Mouse (Mus musculus): ENCODE results near the gene Cmtr2. TPM values are rescaled to one million over a fixed set of nuclear protein-coding genes. Genes with fewer than 3 reads are reported as not detected.
A peak's percentile ranks its signal among the peaks of the same experiment; 100 is the strongest.

Gene Cmtr2
- 8.8 and 10.4 TPM in 2 replicates for polyA plus RNA-seq (2015; fragmentation: Nextera tagmentation; extraction: Ambion mirVana)

DNA sequence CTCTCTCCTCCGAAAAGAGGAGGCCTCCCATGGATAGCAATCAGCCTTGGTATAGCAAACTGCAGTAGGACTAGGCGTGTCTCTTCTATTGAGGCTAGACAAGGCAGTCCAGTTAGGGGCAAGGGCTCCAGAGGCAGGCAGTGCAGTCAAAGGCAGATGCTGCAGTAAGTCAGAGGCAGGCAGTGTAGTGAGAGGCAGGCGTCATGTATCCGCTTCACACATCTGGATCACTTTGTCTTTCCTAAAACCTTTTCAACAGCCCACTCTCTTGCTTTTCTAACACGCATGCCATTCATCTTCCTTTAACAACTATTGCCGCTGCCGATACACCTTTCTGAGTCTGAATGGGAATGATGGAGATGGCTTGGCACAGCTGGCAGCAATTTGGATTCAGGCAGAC is at the start of gene Cmtr2:
Gene Cmtr2, plus strand, starts transcription at position 301 of the 400 bp plus-strand sequence.
- H3K4me3 ChIP-seq (ENCODE audit: low read length) = no peak within 1 kb of the TSS
- no peak within 1 kb of the TSS for H3K4me2 ChIP-seq (ENCODE audit: low read length)
- H3K36me3 ChIP-seq (ENCODE audit: control insufficient read depth, insufficient read depth, low read length) = no peaks in the 10 kb centered on the region
- WGBS = 74% methylated on average over 7 of the region's 7 CpGs
- H3K9me3 ChIP-seq (ENCODE audit: control insufficient read depth, low read length) = no peaks in the 10 kb centered on the region
- H3K27ac ChIP-seq (ENCODE audit: low read depth, low read length) = no peak within 1 kb of the TSS
- no peaks in the 10 kb centered on the region for H3K27me3 ChIP-seq (replicated peaks; ENCODE audit: control insufficient read depth, insufficient read depth, low read length)
- no peak within 1 kb of the TSS for H3K9ac ChIP-seq (ENCODE audit: low read depth, low read length)
- ATAC-seq = no peak
- peaks cover 12% of the 10 kb centered on the region for H3K4me1 ChIP-seq (ENCODE audit: control insufficient read depth, insufficient read depth, low read depth, low read length)

DNA sequence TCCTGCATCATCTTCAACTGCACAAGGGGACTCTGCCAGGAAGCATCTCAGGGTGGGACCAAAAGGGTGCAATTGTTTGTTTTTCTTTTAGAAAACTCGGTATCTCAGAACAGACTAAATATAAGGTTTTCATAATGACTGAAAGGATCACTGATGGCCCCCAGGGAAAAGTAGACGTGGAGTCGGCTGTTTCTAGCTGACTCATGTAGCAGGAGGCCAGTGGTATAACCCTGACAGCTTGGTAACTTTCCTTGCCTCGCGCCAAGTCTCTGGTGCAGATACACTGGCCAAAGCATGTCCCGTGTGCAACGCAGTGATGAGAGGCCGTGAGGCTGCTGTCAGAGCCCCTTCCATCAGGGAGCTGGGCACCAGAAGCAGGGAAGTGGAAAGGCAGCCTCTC is 49.2 kb upstream of the Cmtr2 start:
- no peak for ATAC-seq
- 74% methylated on average over 8 of the region's 8 CpGs for WGBS
- no peak overlapping the region for H3K4me2 ChIP-seq (ENCODE audit: low read length)
- no peaks in the 10 kb centered on the region for H3K36me3 ChIP-seq (ENCODE audit: control insufficient read depth, insufficient read depth, low read length)
- H3K27me3 ChIP-seq (replicated peaks; ENCODE audit: control insufficient read depth, insufficient read depth, low read length) = peaks cover 6% of the 10 kb centered on the region
- H3K4me1 ChIP-seq (ENCODE audit: control insufficient read depth, insufficient read depth, low read depth, low read length) = peaks cover 5% of the 10 kb centered on the region
- H3K9ac ChIP-seq (ENCODE audit: low read depth, low read length) = no peak overlapping the region
- no peak overlapping the region for H3K4me3 ChIP-seq (ENCODE audit: low read length)
- H3K27ac ChIP-seq (ENCODE audit: low read depth, low read length) = no peak overlapping the region
- H3K9me3 ChIP-seq (ENCODE audit: control insufficient read depth, low read length) = no peaks in the 10 kb centered on the region

DNA sequence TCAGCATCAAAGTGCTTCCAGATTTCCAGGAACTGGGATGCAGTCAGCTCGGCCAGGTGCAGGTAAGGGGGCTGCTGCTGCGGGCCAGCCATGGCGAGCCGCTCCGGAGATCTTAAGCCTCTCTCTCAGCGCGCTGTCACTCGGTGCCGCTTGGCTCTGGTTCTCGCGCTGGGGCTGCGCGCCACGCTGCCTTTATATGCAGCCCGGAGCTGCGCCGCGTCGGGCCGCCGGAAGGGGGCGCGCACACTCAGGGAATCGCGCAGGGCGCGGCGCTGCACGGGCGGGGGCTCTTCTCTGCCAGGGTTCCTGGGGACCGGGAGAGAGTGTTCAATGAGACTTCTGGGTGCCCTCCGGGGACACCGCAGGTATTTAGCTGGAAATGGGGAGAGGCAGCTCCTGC is 47.4 kb upstream of the Cmtr2 start, which contains the start of gene Calb2:
Gene Calb2, minus strand, starts transcription at position 165 of the 400 bp plus-strand sequence.
- Histone ChIP-seq H3K9me3 (ENCODE audit: control insufficient read depth, low read length) (no peaks in the 10 kb centered on the region), H3K9ac (ENCODE audit: low read depth, low read length) (peak within 1 kb of the TSS; percentile 56), H3K27me3 (replicated peaks; ENCODE audit: control insufficient read depth, insufficient read depth, low read length) (peaks cover 6% of the 10 kb centered on the region), H3K27ac (ENCODE audit: low read depth, low read length) (no peak within 1 kb of the TSS), H3K4me1 (ENCODE audit: control insufficient read depth, insufficient read depth, low read depth, low read length) (peaks cover 5% of the 10 kb centered on the region), H3K4me2 (ENCODE audit: low read length) (peak within 1 kb of the TSS; percentile 63), H3K4me3 (ENCODE audit: low read length) (peak within 1 kb of the TSS; percentile 34), H3K36me3 (ENCODE audit: control insufficient read depth, insufficient read depth, low read length) (no peaks in the 10 kb centered on the region)
- WGBS = 1% methylated on average over 32 of the region's 33 CpGs
- peak; percentile 91 for ATAC-seq

DNA sequence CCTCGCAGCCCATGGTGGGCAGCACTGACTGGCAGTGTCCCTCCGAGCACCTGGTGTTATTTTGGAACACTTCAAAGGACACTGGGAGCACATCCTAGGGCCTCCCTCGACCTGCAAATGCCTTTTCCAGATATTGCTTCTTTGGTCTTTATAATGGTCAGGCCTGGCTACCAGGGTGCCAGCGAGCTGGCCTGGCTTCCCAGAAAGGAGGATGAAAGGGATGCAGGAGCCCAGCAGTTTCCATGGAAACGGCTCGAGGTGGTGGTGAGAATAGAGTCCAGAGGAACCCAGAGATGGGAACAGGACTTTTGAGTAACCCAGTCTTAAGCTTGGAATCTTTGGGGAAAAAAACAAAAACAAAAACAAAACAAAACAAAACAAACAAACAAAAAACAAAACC is 43.3 kb upstream of the Cmtr2 start:
- Histone ChIP-seq H3K4me1 (ENCODE audit: control insufficient read depth, insufficient read depth, low read depth, low read length) (peaks cover 6% of the 10 kb centered on the region), H3K36me3 (ENCODE audit: control insufficient read depth, insufficient read depth, low read length) (no peaks in the 10 kb centered on the region), H3K9ac (ENCODE audit: low read depth, low read length) (no peak overlapping the region), H3K9me3 (ENCODE audit: control insufficient read depth, low read length) (no peaks in the 10 kb centered on the region), H3K4me2 (ENCODE audit: low read length) (no peak overlapping the region), H3K27me3 (replicated peaks; ENCODE audit: control insufficient read depth, insufficient read depth, low read length) (peaks cover 8% of the 10 kb centered on the region), H3K27ac (ENCODE audit: low read depth, low read length) (no peak overlapping the region), H3K4me3 (ENCODE audit: low read length) (no peak overlapping the region)
- no peak for ATAC-seq
- 46% methylated on average over 6 of the region's 6 CpGs for WGBS

DNA sequence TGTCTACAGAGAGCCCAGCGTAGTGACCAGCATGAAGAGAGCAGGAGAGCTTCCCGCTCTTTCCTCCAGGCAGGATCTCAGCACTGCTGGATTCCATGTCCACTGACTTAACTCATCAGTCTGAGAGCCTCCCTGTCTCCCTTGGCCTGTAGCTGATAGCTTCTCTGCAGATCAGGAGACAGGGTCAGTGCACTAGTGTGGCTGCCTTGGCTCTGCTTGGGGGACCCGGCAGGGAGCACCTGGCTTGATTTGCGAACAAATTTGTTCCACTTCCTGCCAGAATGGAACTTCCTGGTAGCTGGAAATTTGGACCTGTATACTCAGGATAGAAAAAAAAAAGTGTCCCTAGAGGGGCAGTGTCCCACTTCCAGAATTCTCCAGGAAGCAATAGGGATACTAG is 40.6 kb upstream of the Cmtr2 start:
- Histone ChIP-seq H3K9me3 (ENCODE audit: control insufficient read depth, low read length) (no peaks in the 10 kb centered on the region), H3K4me1 (ENCODE audit: control insufficient read depth, insufficient read depth, low read depth, low read length) (peaks cover 8% of the 10 kb centered on the region), H3K36me3 (ENCODE audit: control insufficient read depth, insufficient read depth, low read length) (no peaks in the 10 kb centered on the region), H3K4me2 (ENCODE audit: low read length) (no peak overlapping the region), H3K9ac (ENCODE audit: low read depth, low read length) (no peak overlapping the region), H3K27ac (ENCODE audit: low read depth, low read length) (no peak overlapping the region), H3K27me3 (replicated peaks; ENCODE audit: control insufficient read depth, insufficient read depth, low read length) (0 out of 2 replicates have a peak, but pooled peaks cover 2% of the 10 kb centered on the region), H3K4me3 (ENCODE audit: low read length) (no peak overlapping the region)
- ATAC-seq = no peak
- WGBS = 86% methylated on average over 4 of the region's 4 CpGs

DNA sequence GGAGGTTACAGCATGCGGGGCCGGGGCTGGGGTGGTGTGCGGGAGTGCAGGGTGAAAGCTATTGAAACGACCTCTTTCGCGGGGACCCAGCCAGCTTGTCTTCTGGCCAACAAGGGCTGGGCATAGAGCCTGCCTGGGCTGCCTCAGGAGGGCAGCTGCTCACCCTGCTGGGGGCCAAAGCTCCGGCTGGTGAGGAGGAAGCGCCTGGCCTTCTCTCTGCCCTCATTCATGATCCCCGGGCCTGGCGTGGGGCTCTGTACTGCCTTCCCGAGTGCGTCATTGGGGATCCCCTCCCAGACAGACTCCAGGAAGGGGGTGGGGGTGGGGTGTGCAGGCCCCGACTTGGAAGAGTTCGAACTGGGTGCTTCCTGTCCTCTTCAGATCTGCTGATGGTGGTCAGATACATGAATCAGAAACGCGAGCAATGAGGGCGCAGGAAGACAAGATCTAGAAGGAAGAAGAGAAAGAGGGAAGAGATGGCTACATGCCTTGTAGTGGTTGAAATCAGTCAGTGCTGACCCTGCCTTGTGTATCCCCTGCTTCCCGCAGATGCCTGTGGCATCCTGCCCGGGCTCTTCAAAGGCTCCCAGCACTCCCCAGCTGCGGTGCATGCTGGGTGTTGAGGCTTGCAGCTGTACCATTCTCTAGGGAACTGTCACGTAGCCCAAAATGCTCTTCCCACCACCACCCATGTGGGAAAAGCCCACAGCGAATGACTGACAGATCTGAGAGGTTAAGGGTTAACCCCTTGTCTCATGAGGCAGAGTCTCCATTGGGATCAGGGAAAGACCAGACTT is 37.9 kb upstream of the Cmtr2 start:
- Histone ChIP-seq H3K27ac (ENCODE audit: low read depth, low read length) (peak overlapping the region; percentile 61; the same call in 1 of the 2 replicates), H3K9ac (ENCODE audit: low read depth, low read length) (no peak overlapping the region)
- WGBS = 25% methylated on average over 22 of the region's 22 CpGs

DNA sequence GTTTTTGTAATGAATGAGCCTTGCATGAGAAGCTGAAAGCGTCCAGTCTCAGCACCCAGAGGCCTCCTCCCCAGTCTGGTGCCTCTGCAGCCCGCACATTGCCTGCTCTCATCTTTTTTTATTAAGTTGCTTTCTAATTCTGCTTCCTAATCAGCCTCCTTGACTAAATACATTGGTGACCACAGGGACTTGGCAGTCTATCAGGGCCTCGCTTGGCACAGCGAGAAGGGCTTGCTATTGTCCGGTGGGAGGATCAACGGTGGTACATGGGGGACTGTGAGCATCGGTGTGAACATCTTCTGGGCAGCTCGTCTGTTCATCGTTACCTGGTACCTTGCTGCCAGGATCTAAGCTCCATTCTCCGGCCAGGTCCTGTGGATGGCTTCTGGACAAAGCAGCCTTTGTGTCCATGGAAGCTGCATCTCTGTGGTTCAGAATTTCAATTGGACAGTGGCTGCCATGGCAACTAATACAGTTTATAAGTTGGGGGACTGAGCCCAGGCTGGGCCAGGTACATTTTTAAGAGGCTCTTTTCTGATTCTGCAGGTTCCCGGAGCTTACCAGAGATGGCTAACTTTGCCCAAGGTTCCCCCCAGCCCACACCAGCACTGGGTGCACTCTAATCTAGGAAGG is 32.6 kb upstream of the Cmtr2 start:
- 44% methylated on average over 11 of the region's 11 CpGs for WGBS
- peaks cover 13% of the 10 kb centered on the region; the same call in 1 of the 2 replicates for H3K4me1 ChIP-seq (ENCODE audit: control insufficient read depth, insufficient read depth, low read depth, low read length)
- peak; percentile 79 for ATAC-seq
- H3K4me2 ChIP-seq (ENCODE audit: low read length) = no peak overlapping the region
- H3K9ac ChIP-seq (ENCODE audit: low read depth, low read length) = 0 out of 2 replicates have a peak overlapping the region, but pooled peaks have one; percentile 4
- H3K9me3 ChIP-seq (ENCODE audit: control insufficient read depth, low read length) = no peaks in the 10 kb centered on the region
- no peaks in the 10 kb centered on the region for H3K36me3 ChIP-seq (ENCODE audit: control insufficient read depth, insufficient read depth, low read length)
- no peak overlapping the region for H3K4me3 ChIP-seq (ENCODE audit: low read length)
- H3K27ac ChIP-seq (ENCODE audit: low read depth, low read length) = peak overlapping the region; percentile 51
- H3K27me3 ChIP-seq (replicated peaks; ENCODE audit: control insufficient read depth, insufficient read depth, low read length) = no peaks in the 10 kb centered on the region

More for the DNA sequence above, 37.9 kb upstream of the Cmtr2 start:
- H3K9me3 ChIP-seq (ENCODE audit: control insufficient read depth, low read length) = no peaks in the 10 kb centered on the region
- H3K27me3 ChIP-seq (replicated peaks; ENCODE audit: control insufficient read depth, insufficient read depth, low read length) = 0 out of 2 replicates have a peak, but pooled peaks cover 2% of the 10 kb centered on the region
- ATAC-seq = peak; percentile 75
- H3K4me3 ChIP-seq (ENCODE audit: low read length) = no peak overlapping the region
- H3K4me1 ChIP-seq (ENCODE audit: control insufficient read depth, insufficient read depth, low read depth, low read length) = peaks cover 10% of the 10 kb centered on the region
- H3K36me3 ChIP-seq (ENCODE audit: control insufficient read depth, insufficient read depth, low read length) = no peaks in the 10 kb centered on the region
- peak overlapping the region; percentile 40 for H3K4me2 ChIP-seq (ENCODE audit: low read length)

DNA sequence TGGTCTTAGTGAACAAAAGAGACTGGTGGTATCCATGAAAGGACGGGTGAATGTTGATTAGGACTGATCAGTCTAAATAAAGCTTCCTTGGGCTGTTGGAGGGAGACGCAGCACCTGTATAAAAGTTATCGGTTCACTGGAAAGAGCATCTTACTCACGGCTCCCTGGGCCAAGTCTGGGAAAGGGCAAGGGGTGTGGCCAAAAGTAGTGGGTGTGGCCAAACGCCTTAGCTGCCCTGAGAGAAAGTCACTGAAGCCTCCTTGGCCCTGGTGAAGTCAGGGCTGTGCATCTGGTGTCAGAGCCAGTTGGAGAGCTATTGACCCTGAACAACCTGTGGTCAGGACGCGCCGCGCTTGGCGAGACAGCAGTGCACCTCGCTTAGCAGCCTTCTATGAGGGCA is 31.7 kb upstream of the Cmtr2 start:
- H3K27ac ChIP-seq (ENCODE audit: low read depth, low read length) = no peak overlapping the region; the same call in 1 of the 2 replicates
- no peak for ATAC-seq
- H3K4me3 ChIP-seq (ENCODE audit: low read length) = no peak overlapping the region
- no peaks in the 10 kb centered on the region for H3K27me3 ChIP-seq (replicated peaks; ENCODE audit: control insufficient read depth, insufficient read depth, low read length)
- H3K4me1 ChIP-seq (ENCODE audit: control insufficient read depth, insufficient read depth, low read depth, low read length) = peaks cover 13% of the 10 kb centered on the region
- WGBS = 16% methylated on average over 11 of the region's 11 CpGs
- no peaks in the 10 kb centered on the region for H3K36me3 ChIP-seq (ENCODE audit: control insufficient read depth, insufficient read depth, low read length)
- no peaks in the 10 kb centered on the region for H3K9me3 ChIP-seq (ENCODE audit: control insufficient read depth, low read length)
- H3K4me2 ChIP-seq (ENCODE audit: low read length) = no peak overlapping the region
- no peak overlapping the region for H3K9ac ChIP-seq (ENCODE audit: low read depth, low read length)

DNA sequence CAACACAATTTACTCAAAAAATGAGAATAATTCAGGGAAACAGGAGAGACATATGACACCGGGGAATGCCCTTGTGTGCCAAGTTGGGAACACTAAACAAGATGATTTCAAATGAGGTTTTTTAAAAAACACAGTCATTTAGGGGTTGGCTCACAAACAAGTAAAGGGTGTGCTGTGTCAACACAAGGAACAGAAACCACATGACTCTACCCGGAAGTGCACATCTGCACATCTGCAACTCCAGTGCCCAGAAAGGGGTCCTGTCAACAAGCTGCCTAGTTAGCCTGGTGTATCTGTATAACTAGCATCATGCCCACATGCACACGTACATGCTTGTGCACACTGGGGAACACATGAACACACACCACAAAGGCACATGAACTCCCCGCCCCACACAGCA is 29.9 kb upstream of the Cmtr2 start:
- Histone ChIP-seq H3K9me3 (ENCODE audit: control insufficient read depth, low read length) (no peaks in the 10 kb centered on the region), H3K36me3 (ENCODE audit: control insufficient read depth, insufficient read depth, low read length) (no peaks in the 10 kb centered on the region), H3K4me3 (ENCODE audit: low read length) (no peak overlapping the region), H3K4me1 (ENCODE audit: control insufficient read depth, insufficient read depth, low read depth, low read length) (peaks cover 16% of the 10 kb centered on the region), H3K27me3 (replicated peaks; ENCODE audit: control insufficient read depth, insufficient read depth, low read length) (no peaks in the 10 kb centered on the region), H3K9ac (ENCODE audit: low read depth, low read length) (no peak overlapping the region), H3K27ac (ENCODE audit: low read depth, low read length) (no peak overlapping the region), H3K4me2 (ENCODE audit: low read length) (no peak overlapping the region)
- WGBS = 84% methylated on average over 4 of the region's 4 CpGs
- ATAC-seq = no peak

Measured in hindbrain, embryonic 16.5 days (tissue).